ENCODE assay signal across 24 mouse cellular contexts in the genomic region with DNA sequence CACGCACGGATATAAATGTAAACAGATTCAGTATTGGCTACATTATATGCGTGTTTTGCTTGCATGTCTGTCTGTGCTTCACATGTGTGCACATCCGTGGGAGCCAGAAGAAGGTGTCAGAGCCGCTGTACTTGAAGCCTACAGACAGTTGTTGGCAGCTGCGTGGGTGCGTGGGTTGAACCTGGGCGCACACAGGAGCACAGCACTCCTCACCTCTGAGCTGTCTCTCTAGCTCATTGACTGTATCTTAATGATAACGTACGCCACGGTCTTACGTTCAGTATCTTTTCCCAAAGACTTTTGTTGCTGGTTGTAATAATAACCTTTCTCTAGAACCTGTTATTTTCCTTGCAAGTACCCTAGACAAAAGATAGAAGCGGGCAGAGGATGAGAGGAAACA. TPM values are rescaled to one million over a fixed set of nuclear protein-coding genes. Genes with fewer than 3 reads are reported as not detected.
DNase-seq lines count a peak whose midpoint lies in the region; ATAC-seq and TF ChIP-seq lines count a peak whose summit lies in the region.
"Had no signal": no experiment of that assay in that cellular context is flagged by ENCODE, and none has a peak within 500 bp of the region (broad histone marks: within the 10 kb centered on the region; RNA-seq: fewer than 3 reads in every experiment).

No protein-coding gene starts in this region.

- H3K27me3 ChIP-seq in forebrain, postnatal 0 days (ENCODE audit: insufficient read depth, low read length) = no peaks in the 10 kb centered on the region
- H3K27me3 ChIP-seq in forebrain, embryonic 12.5 days = no peaks in the 10 kb centered on the region
- no peaks in the 10 kb centered on the region for H3K27me3 ChIP-seq in E14TG2a.4 (ENCODE audit: insufficient read depth, low read length)
- H3K27me3 ChIP-seq: heart, embryonic 13.5 days; hindbrain, embryonic 12.5 days; hindbrain, embryonic 15.5 days; Patski had no signal

- H3K4me3 ChIP-seq in forebrain, postnatal 0 days (ENCODE audit: low read depth, low read length) = no peak overlapping the region
- H3K4me3 ChIP-seq in forebrain, embryonic 12.5 days (replicated peaks) = no peak overlapping the region
- H3K4me3 ChIP-seq in E14TG2a.4 (replicated peaks; ENCODE audit: low read length) = peak overlapping the region; percentile 41
- H3K4me3 ChIP-seq in ES-E14 (ENCODE audit: insufficient read depth in 1 of 2, low read depth in 1 of 2, low read length in 2 of 2, poor library complexity in 1 of 2, severe bottlenecking in 1 of 2) = 0 out of 4 replicates have a peak overlapping the region, but pooled peaks have one; percentile 1 to 36
- H3K4me3 ChIP-seq: heart, embryonic 13.5 days; hindbrain, embryonic 12.5 days; hindbrain, embryonic 15.5 days had no signal

- H3K4me2 ChIP-seq in forebrain, postnatal 0 days (ENCODE audit: low read depth) = no peak overlapping the region
- no peak overlapping the region for H3K4me2 ChIP-seq in forebrain, embryonic 12.5 days
- H3K4me2 ChIP-seq: heart, embryonic 13.5 days; hindbrain, embryonic 12.5 days; hindbrain, embryonic 15.5 days had no signal

- no peaks in the 10 kb centered on the region for H3K4me1 ChIP-seq in forebrain, postnatal 0 days (ENCODE audit: insufficient read depth)
- peaks cover 9% of the 10 kb centered on the region; the same call in 1 of the 2 replicates for H3K4me1 ChIP-seq in forebrain, embryonic 12.5 days
- H3K4me1 ChIP-seq in E14TG2a.4 (replicated peaks; ENCODE audit: low read depth, low read length) = peaks cover 17% of the 10 kb centered on the region
- H3K4me1 ChIP-seq in ES-E14 (ENCODE audit: control insufficient read depth in 2 of 2, insufficient read depth in 2 of 2, low read length in 2 of 2, poor library complexity in 1 of 2) = no peaks in the 10 kb centered on the region
- H3K4me1 ChIP-seq: heart, embryonic 13.5 days; hindbrain, embryonic 12.5 days; hindbrain, embryonic 15.5 days had no signal

- H3K9ac ChIP-seq in forebrain, postnatal 0 days = no peak overlapping the region
- no peak overlapping the region for H3K9ac ChIP-seq in forebrain, embryonic 12.5 days
- H3K9ac ChIP-seq in ES-E14 (ENCODE audit: insufficient read depth, low read depth, low read length, poor library complexity, severe bottlenecking) = no peak overlapping the region
- H3K9ac ChIP-seq: heart, embryonic 13.5 days; hindbrain, embryonic 12.5 days; hindbrain, embryonic 15.5 days had no signal

- ATAC-seq in forebrain, postnatal 0 days = peak; percentile 63
- no peak for ATAC-seq in forebrain, embryonic 12.5 days (ENCODE audit: low FRiP score)
- ATAC-seq: CD4-positive, CD25-positive, alpha-beta regulatory T cell, adult 4 months; forebrain, embryonic 14.5 days; intestine, postnatal 0 days; Patski had no signal

- no peak for TF ChIP-seq CTCF in forebrain, postnatal 0 days (IDR thresholded peaks at IDR 0.05; ENCODE audit: low read depth)
- no peak for TF ChIP-seq CTCF in E14TG2a.4 (conservative IDR thresholded peaks at IDR 0.05; ENCODE audit: low read length)

- no peaks in the 10 kb centered on the region for H3K9me3 ChIP-seq in forebrain, postnatal 0 days (ENCODE audit: low read length)
- no peaks in the 10 kb centered on the region for H3K9me3 ChIP-seq in forebrain, embryonic 12.5 days
- H3K9me3 ChIP-seq in E14TG2a.4 (ENCODE audit: low read length) (no peaks in the 10 kb centered on the region), ES-E14 (ENCODE audit: control insufficient read depth, insufficient read depth, low read depth, low read length) (no peaks in the 10 kb centered on the region)
- H3K9me3 ChIP-seq: G1E; heart, embryonic 13.5 days; hindbrain, embryonic 12.5 days; hindbrain, embryonic 15.5 days had no signal

- 82% methylated on average over 13 of the region's 13 CpGs for WGBS in forebrain, postnatal 0 days
- WGBS in forebrain, embryonic 12.5 days = 88% methylated on average over 13 of the region's 13 CpGs

- in situ Hi-C loops in ES-E14 (cut with MboI; ENCODE audit: low sequenced_read_pairs in 2 of 2, unreplicated experiment in 2 of 2) = no loop called here

- H3K36me3 ChIP-seq in forebrain, postnatal 0 days (ENCODE audit: insufficient read depth) = 0 out of 2 replicates have a peak, but pooled peaks cover 3% of the 10 kb centered on the region
- H3K36me3 ChIP-seq in forebrain, embryonic 12.5 days (replicated peaks) = peaks cover 6% of the 10 kb centered on the region
- H3K36me3 ChIP-seq in E14TG2a.4 (ENCODE audit: insufficient read depth, low read length) = peaks cover 21% of the 10 kb centered on the region
- peaks cover 16% of the 10 kb centered on the region; the same call in 1 of the 2 replicates for H3K36me3 ChIP-seq in ES-E14 (ENCODE audit: control insufficient read depth, insufficient read depth, low read length, poor library complexity, severe bottlenecking)
- H3K36me3 ChIP-seq: G1E had no signal

- DNase-seq in forebrain, postnatal 0 days = no peak
- DNase-seq in ES-E14 (ENCODE audit: low read depth, low spot score) = no peak
- DNase-seq in right cerebral cortex, adult 18-20 months = no peak
- DNase-seq in embryo, embryonic 10.5 days (ENCODE audit: low spot score) = no peak
- DNase-seq: adrenal gland, postnatal 10 days; adrenal gland, postnatal 36 days; cerebellum, adult 11 months; cerebellum, adult 2 months; cerebellum, postnatal 10 days; cerebellum, postnatal 36 days; gastrocnemius, postnatal 10 days; gastrocnemius, postnatal 36 days; heart, postnatal 14 days; kidney, adult 2 months had no signal

- no peak overlapping the region for H3K27ac ChIP-seq in forebrain, postnatal 0 days (ENCODE audit: low read depth, low read length)
- no peak overlapping the region for H3K27ac ChIP-seq in forebrain, embryonic 12.5 days
- H3K27ac ChIP-seq in ES-E14 (ENCODE audit: insufficient read depth, low read depth, low read length, poor library complexity, severe bottlenecking) = no peak overlapping the region
- H3K27ac ChIP-seq: heart, embryonic 13.5 days; hindbrain, embryonic 12.5 days; hindbrain, embryonic 15.5 days had no signal

TF ChIP-seq in ES-E14, 5 proteins besides CTCF, POLR2A, EP300 and RAD21:
- TF ChIP-seq MAFK (IDR thresholded peaks at IDR 0.05; ENCODE audit: insufficient read depth, low read depth, low read length) (no peak), CHD2 (IDR thresholded peaks at IDR 0.05; ENCODE audit: low read depth, low read length) (no peak), HCFC1 (IDR thresholded peaks at IDR 0.05; ENCODE audit: borderline replicate concordance, insufficient read depth, low read length) (no peak), ZC3H11A (IDR thresholded peaks at IDR 0.05; ENCODE audit: borderline replicate concordance, low read depth, low read length) (no peak), ZNF384 (IDR thresholded peaks at IDR 0.05; ENCODE audit: low read depth, low read length) (no peak)
TF ChIP-seq in ES-E14: peak in this region for 0.

RNA-seq across cellular contexts. Expression of gene Syde2, which starts 29.3 kb away (rescaled TPM):
- 5.1 and 5.7 TPM in 2 replicates for total RNA-seq in forebrain, postnatal 0 days (2014; rRNA removed)
- 0.34 and 0.45 TPM in 2 replicates for polyA plus RNA-seq in forebrain, postnatal 0 days (2015; fragmentation: Nextera tagmentation; extraction: Ambion mirVana)
- polyA plus RNA-seq in forebrain, embryonic 12.5 days (2016; fragmentation: Nextera tagmentation; extraction: Ambion mirVana) = 0.97 and 1.5 TPM in 2 replicates
- total RNA-seq in ES-E14 (2012; rRNA removed) = 17.3 and 19.9 TPM in 2 replicates
- polyA plus RNA-seq: CD4-positive, CD25-positive, alpha-beta regulatory T cell, adult 4 months had no signal

Comparison
In these comparisons a context has a peak if more than half of its experiments do, and no peak if none do; other contexts are left out.
1. H3K4me3 ChIP-seq: peak in E14TG2a.4 (single experiment) and ES-E14 (2 of 2); none in forebrain, postnatal 0 days (single experiment) and forebrain, embryonic 12.5 days (single experiment).